Mouse (Mus musculus): ENCODE results near the gene Brd7.

DNA sequence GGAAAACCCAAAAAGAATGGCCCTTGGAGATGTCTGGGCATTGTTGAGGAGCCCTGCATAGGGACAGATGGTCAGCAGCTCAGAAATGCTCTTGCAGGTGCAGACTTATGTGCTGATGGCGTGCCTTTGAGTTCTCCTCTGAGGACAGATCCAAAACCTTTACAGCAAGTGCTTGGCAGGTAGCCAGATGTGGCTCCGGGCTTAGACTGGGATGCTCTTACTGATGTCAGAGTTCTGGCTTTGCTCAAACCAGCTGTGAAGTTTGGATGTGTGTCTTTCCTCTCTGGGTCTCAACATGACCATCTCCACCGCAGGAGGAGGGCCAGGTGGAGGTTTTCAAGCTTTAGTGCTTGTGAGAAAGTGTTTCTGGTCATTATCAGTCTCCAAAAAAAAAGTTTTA, 7.8 kb upstream of the Brd7 start:
- TF ChIP-seq POLR2A (IDR thresholded peaks at IDR 0.05; ENCODE audit: low read depth, low read length) (no peak), CTCF (IDR thresholded peaks at IDR 0.05; ENCODE audit: borderline replicate concordance, insufficient read depth, low read length) (no peak)
